8 mouse cellular contexts compared by ENCODE assay signal in the genomic region with DNA sequence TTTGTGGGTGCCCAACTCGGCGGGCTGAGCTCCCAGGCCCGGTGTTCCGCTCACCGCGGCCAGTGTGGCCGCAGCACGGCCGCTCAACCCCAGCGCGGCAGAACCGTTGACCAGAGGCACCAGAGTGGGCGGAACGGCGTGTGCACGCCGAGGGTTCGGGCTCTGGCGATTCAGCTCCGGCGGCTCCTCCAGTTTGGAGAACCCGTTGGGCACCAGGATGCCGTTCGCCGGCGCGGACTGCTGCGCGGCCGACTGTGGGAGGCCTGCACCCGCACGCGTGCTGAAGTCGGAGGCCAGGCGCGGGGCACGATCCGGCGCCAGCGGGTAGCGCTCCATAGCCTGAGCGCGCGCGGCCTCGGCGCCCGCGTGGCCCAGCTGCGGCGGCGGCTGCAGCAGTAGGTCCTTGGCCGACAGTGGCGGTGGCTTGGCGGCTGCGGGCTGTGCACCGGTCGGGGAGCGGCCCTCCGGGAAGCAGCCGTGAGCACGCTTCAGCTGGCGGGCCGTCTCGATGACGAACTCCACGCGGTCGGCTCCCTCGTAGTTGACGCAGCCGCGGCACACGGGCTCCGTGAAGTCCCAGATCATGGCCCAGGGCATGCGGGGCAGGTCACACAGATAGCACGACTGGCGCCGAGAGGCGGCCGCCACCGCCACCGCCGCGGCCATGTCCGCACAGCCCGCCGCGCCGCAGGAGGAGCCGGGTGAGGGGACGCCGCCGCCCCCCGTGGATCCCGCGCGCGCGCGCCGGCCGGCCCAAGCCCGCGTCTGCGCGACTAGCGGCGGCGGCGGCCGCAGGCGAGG. TPM values are rescaled to one million over a fixed set of nuclear protein-coding genes. Genes with fewer than 3 reads are reported as not detected.
DNase-seq lines count a peak whose midpoint lies in the region; ATAC-seq and TF ChIP-seq lines count a peak whose summit lies in the region.

No protein-coding gene starts in this region.

- no peak for ATAC-seq in forebrain, postnatal 0 days
- no peak for ATAC-seq in intestine, postnatal 0 days

- peak overlapping the region; percentile 99 for H3K27ac ChIP-seq in forebrain, postnatal 0 days (ENCODE audit: low read depth, low read length)
- peak overlapping the region; percentile 98 for H3K27ac ChIP-seq in intestine, postnatal 0 days (ENCODE audit: low read depth, low read length)

- H3K27me3 ChIP-seq in forebrain, postnatal 0 days (ENCODE audit: insufficient read depth, low read length), result no peaks in the 10 kb centered on the region
- H3K27me3 ChIP-seq in intestine, postnatal 0 days (replicated peaks; ENCODE audit: control insufficient read depth, insufficient read depth, low read length), result no peaks in the 10 kb centered on the region

- H3K9me3 ChIP-seq in forebrain, postnatal 0 days (ENCODE audit: low read length), result no peaks in the 10 kb centered on the region
- no peaks in the 10 kb centered on the region for H3K9me3 ChIP-seq in intestine, postnatal 0 days (ENCODE audit: control insufficient read depth)

- 2% methylated on average over 88 of the region's 113 CpGs for WGBS in forebrain, postnatal 0 days
- WGBS in intestine, postnatal 0 days, result under 1% methylated on average over 83 of the region's 113 CpGs

- H3K4me2 ChIP-seq in forebrain, postnatal 0 days (ENCODE audit: low read depth), result peak overlapping the region; percentile 99
- peak overlapping the region; percentile 78 for H3K4me2 ChIP-seq in intestine, postnatal 0 days (replicated peaks; ENCODE audit: low read depth)

- peak overlapping the region; percentile 97 for H3K4me3 ChIP-seq in forebrain, postnatal 0 days (ENCODE audit: low read depth, low read length)
- peak overlapping the region; percentile 97 for H3K4me3 ChIP-seq in intestine, postnatal 0 days (ENCODE audit: low read depth, low read length)

- peak overlapping the region; percentile 92 for H3K9ac ChIP-seq in forebrain, postnatal 0 days
- peak overlapping the region; percentile 100 for H3K9ac ChIP-seq in intestine, postnatal 0 days (ENCODE audit: low read depth, low read length)

- H3K36me3 ChIP-seq in forebrain, postnatal 0 days (ENCODE audit: insufficient read depth), result peaks cover 7% of the 10 kb centered on the region; the same call in 1 of the 2 replicates
- peaks cover 30% of the 10 kb centered on the region for H3K36me3 ChIP-seq in intestine, postnatal 0 days (ENCODE audit: control insufficient read depth, insufficient read depth)

- no peak for TF ChIP-seq CTCF in forebrain, postnatal 0 days (IDR thresholded peaks at IDR 0.05; ENCODE audit: low read depth)
- TF ChIP-seq CTCF in intestine, postnatal 0 days (IDR thresholded peaks at IDR 0.05; ENCODE audit: low read depth), result no peak

- peak; percentile 41 to 56 for DNase-seq in spleen, adult 18-20 months
- DNase-seq in spleen, postnatal 36 days (ENCODE audit: low spot score in 2 of 2), result no peak
- DNase-seq in cerebellum, adult 18-20 months, result peak; percentile 49 to 75
- DNase-seq in forebrain, postnatal 0 days, result peak; percentile 62
- peak; percentile 51 for DNase-seq in lung, postnatal 10 days
- DNase-seq in spleen, postnatal 4 days (ENCODE audit: low spot score in 2 of 2), result peak; percentile 49 to 84
- DNase-seq in ovary, postnatal 10 days (ENCODE audit: low spot score), result no peak

- peaks cover 23% of the 10 kb centered on the region for H3K4me1 ChIP-seq in forebrain, postnatal 0 days (ENCODE audit: insufficient read depth)
- 0 out of 2 replicates have a peak, but pooled peaks cover 6% of the 10 kb centered on the region for H3K4me1 ChIP-seq in intestine, postnatal 0 days (replicated peaks; ENCODE audit: control insufficient read depth, insufficient read depth, low read length)

RNA-seq across cellular contexts. Expression of gene Irf2bp2, which starts 0.8 kb away (rescaled TPM):
- 62.3 and 88.6 TPM in 2 replicates for total RNA-seq in forebrain, postnatal 0 days (2014; rRNA removed)
- polyA plus RNA-seq in forebrain, postnatal 0 days (2015; fragmentation: Nextera tagmentation; extraction: Ambion mirVana), result 6.8 and 8.4 TPM in 2 replicates
- polyA plus RNA-seq in intestine, postnatal 0 days (2015; fragmentation: Nextera tagmentation; extraction: Ambion mirVana), result 13.3 and 14.9 TPM in 2 replicates

Comparison
In these comparisons a context has a peak if more than half of its experiments do, and no peak if none do; other contexts are left out.
1. DNase-seq: peak in spleen, adult 18-20 months (2 of 2), cerebellum, adult 18-20 months (2 of 2), forebrain, postnatal 0 days (single experiment), lung, postnatal 10 days (single experiment) and spleen, postnatal 4 days (2 of 2); none in spleen, postnatal 36 days (0 of 2) and ovary, postnatal 10 days (single experiment).